Mouse (Mus musculus): ENCODE results near the gene Zfp428.

- TF ChIP-seq CTCF (IDR thresholded peaks at IDR 0.05; ENCODE audit: low read depth, low read length) (no peak), POLR2A (IDR thresholded peaks at IDR 0.05; ENCODE audit: extremely low read depth, insufficient read depth, low read length) (no peak)
These were observed 49.0 kb upstream of the Zfp428 start for GRCm38 (mm10) chr7:24457726-24458370.
